Mouse (Mus musculus) urinary bladder, postnatal 4 days (tissue): ENCODE measurements around the gene D10Jhu81e.
"Not testable (repeated sequence)": the region's sequence is repeated elsewhere in the genome, so short reads cannot be mapped to it uniquely, and the experiment has no call there.

ENCODE experiments used
- DNase-seq, 2 experiments: peaks; one replicate each; pipeline ENCODE4 v3.0.0; 2021 to 2022; ENCODE audit warnings: low spot score in 2 of 2

The D10Jhu81e gene

GRCm38 (mm10) chr10:78134400-78134799, 35.2 kb downstream of the D10Jhu81e start:
- DNase-seq, result no peak

DNA sequence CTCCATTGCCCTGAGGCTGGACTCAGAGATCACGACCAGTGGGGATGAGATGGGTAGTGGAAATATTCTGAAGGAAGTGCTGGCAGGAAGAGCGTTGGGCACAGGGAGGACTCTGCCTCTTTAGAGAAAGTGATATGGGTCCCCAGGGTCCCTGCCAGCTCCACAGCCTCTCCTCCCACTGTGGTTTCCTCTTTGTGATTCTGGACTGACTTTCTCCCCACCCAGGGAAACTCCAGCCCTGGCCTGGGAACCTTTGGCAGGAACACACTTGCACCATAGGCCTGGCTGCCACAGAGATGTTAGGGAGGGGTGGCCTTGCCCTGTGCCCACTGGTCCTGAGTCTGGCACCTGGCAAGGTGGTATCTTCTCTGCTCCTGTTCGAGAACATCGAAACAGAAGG, 39.6 kb downstream of the D10Jhu81e start:
- no peak for DNase-seq

GRCm38 (mm10) chr10:78129423-78129822, 40.2 kb downstream of the D10Jhu81e start:
- DNase-seq, result peak in 1 of 2 experiments; percentile 53

DNA sequence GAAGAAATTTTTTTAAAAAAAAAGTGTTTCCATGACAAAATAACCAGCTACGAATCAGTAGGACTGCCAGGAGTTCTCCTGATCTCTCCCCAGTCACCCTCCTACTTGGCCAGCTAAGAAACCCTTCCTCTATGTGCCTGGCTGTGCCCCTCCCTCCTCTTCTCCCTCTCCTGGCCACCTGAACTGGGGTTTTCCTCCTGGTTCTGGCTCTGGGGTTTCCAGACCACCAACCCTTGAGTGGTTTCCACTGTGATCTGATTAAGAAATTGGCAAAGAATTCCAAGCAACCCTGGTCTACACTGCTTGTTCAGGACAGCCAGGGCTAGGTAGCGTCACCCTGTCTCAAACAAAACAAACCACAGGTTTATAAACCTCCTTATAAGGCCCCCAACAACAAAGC, 40.9 kb downstream of the D10Jhu81e start:
- no peak for DNase-seq

- no peak for DNase-seq
Measured at GRCm38 (mm10) chr10:78127931-78128330, 41.7 kb downstream of the D10Jhu81e start.

- DNase-seq, result no peak
Measured at GRCm38 (mm10) chr10:78127046-78127870, 42.3 kb downstream of the D10Jhu81e start.

GRCm38 (mm10) chr10:78126311-78126710, 43.3 kb downstream of the D10Jhu81e start:
- DNase-seq, result no peak

DNA sequence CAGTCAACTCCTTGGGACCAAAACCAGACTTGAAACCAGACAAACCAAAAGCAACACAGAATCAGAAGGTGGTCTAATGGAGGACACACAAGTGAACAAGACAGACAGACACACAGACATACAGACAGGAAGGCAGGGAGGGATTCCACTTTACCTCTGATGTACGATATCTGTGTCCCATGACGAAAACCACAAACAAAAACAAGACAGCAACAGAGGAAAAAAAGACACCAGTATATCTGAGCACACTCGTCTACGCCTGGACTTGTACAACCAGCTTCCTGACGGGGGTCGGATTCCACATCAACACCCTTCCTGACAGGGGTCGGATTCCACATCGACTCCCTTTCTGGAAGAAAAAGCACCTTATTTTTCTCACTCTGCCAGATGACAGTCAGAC, 44.5 kb downstream of the D10Jhu81e start:
- not testable (repeated sequence) for DNase-seq

GRCm38 (mm10) chr10:78124137-78124536, 45.4 kb downstream of the D10Jhu81e start:
- not testable (repeated sequence) for DNase-seq

DNA sequence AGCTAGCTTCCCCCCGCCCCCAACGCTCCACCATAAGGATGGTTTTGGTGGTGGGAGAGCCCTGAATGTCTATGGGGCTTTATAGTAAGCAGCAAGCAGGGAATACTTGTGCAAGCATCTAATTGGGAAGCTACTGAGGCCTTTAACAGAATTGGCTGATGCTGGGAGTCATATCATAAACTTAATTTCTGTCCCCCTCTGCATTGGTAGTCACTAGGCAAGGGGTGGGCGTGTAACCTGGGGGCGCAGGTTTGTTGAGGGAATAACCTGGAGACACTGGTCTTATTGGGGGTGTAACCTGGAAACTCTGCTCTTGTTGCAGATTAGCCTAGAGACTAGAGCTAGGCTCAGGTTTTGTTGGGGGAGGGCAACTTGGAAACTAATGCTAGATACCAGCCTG, 50.2 kb downstream of the D10Jhu81e start:
- DNase-seq, result no peak

GRCm38 (mm10) chr10:78115153-78115552, 54.4 kb downstream of the D10Jhu81e start:
- no peak for DNase-seq

DNA sequence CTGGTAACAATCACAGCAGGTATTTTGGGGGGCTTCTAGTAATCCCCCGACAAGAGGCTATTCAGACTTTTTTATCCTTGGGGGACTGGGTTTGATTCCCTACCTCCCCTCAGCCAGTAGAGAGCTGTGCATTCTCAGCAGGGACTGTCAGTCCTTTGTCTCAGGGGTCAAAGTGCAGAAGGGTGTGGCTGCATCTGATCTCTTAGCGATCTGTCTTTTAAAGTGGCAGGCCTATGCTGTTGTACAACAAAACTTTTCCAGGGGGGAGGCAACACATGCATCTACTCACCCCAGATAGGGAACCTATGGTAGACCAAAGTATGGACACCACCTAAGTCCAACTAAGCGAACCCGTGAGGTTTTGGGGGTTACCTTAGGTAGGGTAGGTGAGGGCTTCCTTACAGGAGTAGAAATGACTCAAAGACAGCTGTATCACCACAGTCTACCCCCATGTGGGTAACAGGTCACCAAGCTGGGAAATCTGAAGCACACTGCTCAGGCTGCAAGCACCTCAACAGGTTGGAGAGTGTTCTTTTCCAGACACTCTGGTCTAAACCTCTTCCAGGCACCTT, 55.0 kb downstream of the D10Jhu81e start:
- no peak for DNase-seq
